Mouse (Mus musculus) embryonic stem cell, embryonic (primary cell): Measurements from ENCODE around the gene Abl2.

Source experiments
- CTCF ChIA-PET, 4 experiments: fragments of 300-600 bp in 2 of 4; fragments of 350-600 bp in 2 of 4; sonication (Branson Sonifier 250); formaldehyde crosslinking; loops; one replicate each; lab custom pipeline; 2022; ENCODE audit warnings: inconsistent platforms in 2 of 4; lab: Charles Lee
- POLR2A ChIA-PET, 4 experiments: fragments of 300-600 bp in 2 of 4; fragments of 350-600 bp in 2 of 4; sonication (Branson Sonifier 250); formaldehyde crosslinking; loops; one replicate each; lab custom pipeline; 2022; ENCODE audit warnings: antibody characterized with exemption in 4 of 4, inconsistent platforms in 1 of 4; lab: Charles Lee

Gene Abl2

GRCm38 (mm10) chr1:156613855-156614530, 55.4 kb downstream of the Abl2 start:
- CTCF ChIA-PET: interaction anchor here in 3 of 4 experiments (0.9 to 1.8 kb wide), 9 partner anchors 9 to 46 kb away, joined by 3 to 4 read pairs (median 3); no protein-coding TSS in a partner anchor
- POLR2A ChIA-PET: interaction anchor here (0.7 to 2.5 kb wide), 15 partner anchors 9 to 62 kb away, joined by 3 to 10 read pairs (median 3); partner anchors contain the start of gene Abl2 (in 2 of the 4)

GRCm38 (mm10) chr1:156614710-156615109, 56.1 kb downstream of the Abl2 start:
- ChIA-PET CTCF (interaction anchor here in 3 of 4 experiments (0.6 to 1.8 kb wide), 8 partner anchors 10 to 62 kb away, joined by 3 to 16 read pairs (median 4); no protein-coding TSS in a partner anchor), POLR2A (interaction anchor here in 3 of 4 experiments (0.9 to 2.5 kb wide), 9 partner anchors 10 to 62 kb away, joined by 3 to 5 read pairs (median 4); partner anchors contain the start of gene Abl2 (in 2 of the 3))

DNA sequence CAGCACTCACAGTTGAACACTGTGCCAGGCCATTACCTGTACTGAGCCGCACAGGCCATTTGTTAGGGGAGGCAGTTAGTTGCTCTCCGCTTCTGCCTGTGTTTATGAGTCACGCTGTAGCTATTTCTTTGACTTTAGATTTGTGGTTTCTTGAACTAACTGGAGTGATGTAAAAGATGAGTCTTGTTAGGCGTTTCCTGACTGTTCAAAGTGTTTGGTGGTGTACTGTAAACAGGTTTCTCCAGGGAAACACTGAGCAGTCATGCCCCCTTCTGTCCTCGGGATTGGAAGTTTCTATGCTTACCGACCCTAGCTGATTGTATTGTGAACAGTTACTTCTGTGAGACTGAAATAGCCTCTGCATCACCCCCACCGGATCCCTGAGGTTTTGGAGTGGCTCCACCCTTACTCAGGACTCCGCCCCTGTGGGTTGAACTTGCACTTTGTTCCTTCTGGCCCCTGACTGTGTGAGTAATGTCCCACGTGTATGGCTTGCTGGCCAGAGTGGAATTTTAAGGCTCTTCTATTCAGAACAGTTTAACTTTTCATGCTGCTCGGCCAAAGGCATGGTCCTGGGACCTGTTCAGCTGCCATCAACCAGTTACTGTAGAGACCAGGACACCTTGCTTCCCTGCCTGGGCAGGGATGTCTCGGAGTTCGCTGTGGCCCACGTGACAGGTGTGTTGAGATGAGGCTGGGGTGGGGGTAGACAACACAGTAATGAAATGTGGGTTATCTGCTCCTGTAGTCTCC, 57.0 kb downstream of the Abl2 start:
- CTCF ChIA-PET: interaction anchor here in 2 of 4 experiments (0.6 to 1.8 kb wide), 5 partner anchors 11 to 61 kb away, joined by 3 to 16 read pairs (median 4); no protein-coding TSS in a partner anchor
- POLR2A ChIA-PET: interaction anchor here (0.6 to 2.8 kb wide), 11 partner anchors 10 to 142 kb away, joined by 3 to 8 read pairs (median 3); partner anchors contain the start of gene Abl2 (in 2 of the 4)

DNA sequence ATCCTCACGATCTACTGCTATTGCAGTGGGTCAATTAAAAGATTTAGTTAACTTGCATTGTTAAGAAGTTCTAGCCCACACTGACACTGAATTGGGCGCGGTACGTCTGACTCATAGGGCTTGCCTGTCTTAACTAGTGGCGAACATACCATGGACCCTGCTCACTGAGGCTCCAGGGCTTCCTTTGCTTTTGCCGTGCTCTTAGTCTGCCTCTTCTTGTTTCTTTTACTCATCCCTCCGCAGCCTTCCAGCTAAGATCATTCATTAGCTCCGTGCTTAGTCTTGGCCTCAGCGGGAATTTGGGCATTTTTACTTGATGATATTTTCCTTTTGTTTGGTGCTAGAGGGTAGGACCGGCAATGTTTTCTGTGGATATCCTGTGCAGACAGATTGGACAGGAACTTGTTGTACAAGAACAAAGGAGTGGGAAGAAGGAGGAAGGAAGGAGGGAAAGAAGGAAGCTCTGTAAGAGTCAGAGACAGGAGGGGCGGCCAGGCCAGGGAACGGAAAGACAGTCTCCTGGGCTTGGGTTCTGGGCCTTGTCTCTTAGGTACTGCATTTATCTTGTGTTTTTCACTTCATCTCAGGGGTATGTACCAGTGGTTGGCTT, 58.5 kb downstream of the Abl2 start:
- ChIA-PET POLR2A (interaction anchor here in 2 of 4 experiments (1.0 to 2.8 kb wide), 9 partner anchors 11 to 50 kb away, joined by 3 to 8 read pairs (median 4); no protein-coding TSS in a partner anchor), CTCF (interaction anchor here in 1 of 4 experiments (1.3 kb wide), 1 partner anchor 14 kb away, joined by 5 read pairs; no protein-coding TSS in a partner anchor)

DNA sequence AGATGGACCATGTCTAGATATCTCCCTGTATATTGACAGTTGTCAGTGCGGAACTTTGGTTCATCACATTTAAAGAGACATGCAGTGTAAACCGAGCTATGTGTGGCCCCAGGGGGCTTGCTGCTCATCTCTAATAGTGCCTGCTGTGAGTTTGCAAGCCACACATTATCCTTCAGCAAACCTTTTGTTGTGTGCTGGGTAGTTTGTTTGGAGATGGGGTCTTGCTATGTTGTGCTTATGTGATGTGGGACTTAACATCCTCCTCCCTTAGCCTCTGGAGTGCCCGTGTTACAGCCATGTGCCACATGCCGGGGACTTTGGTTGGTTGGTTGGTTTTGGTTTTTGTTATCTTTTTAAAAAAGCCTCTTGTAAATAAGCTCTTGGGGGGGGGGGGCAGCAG, 59.2 kb downstream of the Abl2 start:
- ChIA-PET CTCF (interaction anchor here in 2 of 4 experiments (0.7 to 1.3 kb wide), 2 partner anchors 13 to 37 kb away, joined by 5 read pairs; no protein-coding TSS in a partner anchor), POLR2A (interaction anchor here in 2 of 4 experiments (1.0 to 2.8 kb wide), 8 partner anchors 11 to 49 kb away, joined by 3 to 8 read pairs (median 4); no protein-coding TSS in a partner anchor)

DNA sequence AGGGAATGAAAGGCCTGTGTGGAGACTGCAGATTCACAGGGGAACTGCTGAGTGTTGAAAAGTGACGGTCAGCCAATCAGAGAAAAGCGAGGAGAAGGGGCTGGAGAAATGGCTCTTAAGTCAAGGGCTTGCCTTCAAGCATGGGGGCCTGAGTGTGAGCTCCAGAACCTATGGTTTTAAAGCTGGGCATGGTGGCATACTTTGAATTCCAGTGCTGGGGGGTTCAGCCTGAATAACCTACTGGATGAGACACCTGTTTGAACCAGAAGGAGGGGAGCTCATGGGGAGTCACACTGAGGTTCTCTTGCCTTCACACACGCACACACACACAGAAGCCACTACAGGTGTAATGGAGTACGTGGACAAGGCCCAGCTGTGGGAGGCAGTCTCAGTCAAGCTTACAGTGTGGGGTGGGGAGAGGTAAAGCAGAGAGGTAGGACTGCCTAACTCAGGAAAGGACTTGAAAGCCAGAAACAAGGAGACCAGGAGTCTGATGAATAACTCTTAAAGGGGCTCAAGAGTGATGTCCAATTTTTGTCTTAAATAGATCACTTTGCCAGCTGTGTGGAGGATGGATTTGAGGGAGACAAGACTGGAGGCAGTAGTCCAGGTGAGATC, 61.8 kb downstream of the Abl2 start:
- CTCF ChIA-PET: interaction anchor here in 3 of 4 experiments (0.6 to 2.3 kb wide), 3 partner anchors 10 to 39 kb away, joined by 3 to 10 read pairs (median 3); no protein-coding TSS in a partner anchor
- POLR2A ChIA-PET: interaction anchor here in 2 of 4 experiments (0.6 to 2.8 kb wide), 8 partner anchors 11 to 1825 kb away, joined by 3 to 12 read pairs (median 4); no protein-coding TSS in a partner anchor

DNA sequence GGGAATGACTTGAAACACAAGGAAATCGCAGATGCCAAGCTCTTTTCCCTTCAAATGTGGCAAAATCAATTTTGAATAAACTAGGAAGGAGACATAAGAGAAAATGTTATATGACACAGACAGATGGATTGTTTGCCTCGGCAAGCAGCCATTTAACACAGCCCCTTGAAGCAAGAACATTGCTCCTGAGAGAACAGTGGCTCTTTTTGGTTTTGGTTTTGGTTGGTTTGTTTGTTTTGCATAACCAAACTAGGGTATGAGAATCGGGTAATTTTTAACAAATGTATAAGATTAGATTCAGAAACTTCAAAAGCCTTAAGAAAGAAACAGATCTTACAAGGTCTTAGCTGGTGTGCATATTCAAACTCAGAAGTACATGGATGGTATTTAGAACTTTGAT, 62.4 kb downstream of the Abl2 start:
- POLR2A ChIA-PET: interaction anchor here in 2 of 4 experiments (0.6 to 2.8 kb wide), 9 partner anchors 10 to 377 kb away, joined by 3 to 12 read pairs (median 4); no protein-coding TSS in a partner anchor

GRCm38 (mm10) chr1:156624231-156624630, 65.6 kb downstream of the Abl2 start:
- POLR2A ChIA-PET: interaction anchor here in 3 of 4 experiments (0.6 to 2.1 kb wide), 3 partner anchors 10 to 676 kb away, joined by 3 to 5 read pairs (median 4); no protein-coding TSS in a partner anchor

More for the DNA sequence above, 62.4 kb downstream of the Abl2 start:
- CTCF ChIA-PET: interaction anchor here in 2 of 4 experiments (1.5 to 2.3 kb wide), 3 partner anchors 9 to 10 kb away, joined by 3 to 10 read pairs (median 5); no protein-coding TSS in a partner anchor

DNA sequence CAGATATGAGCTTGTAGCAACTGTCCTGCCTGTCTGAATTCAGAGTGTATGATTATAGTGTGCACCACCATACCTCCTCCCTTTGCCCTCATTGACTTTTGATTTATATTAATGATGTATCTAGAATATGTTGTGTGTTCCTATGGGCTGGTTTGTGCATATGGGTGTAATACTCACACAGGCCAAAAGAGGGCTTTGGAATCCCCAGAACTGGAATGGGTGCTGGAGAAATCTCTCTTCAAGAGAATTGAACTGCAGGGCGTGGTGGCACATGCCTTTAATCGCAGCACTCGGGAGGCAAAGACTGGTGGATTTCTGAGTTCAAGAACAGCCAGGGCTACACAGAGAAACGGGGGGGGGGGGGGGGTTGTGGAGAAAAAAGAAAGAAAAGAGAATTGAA, 68.1 kb downstream of the Abl2 start:
- POLR2A ChIA-PET: interaction anchor here in 1 of 4 experiments (1.1 to 1.2 kb wide), 3 partner anchors 16 to 44 kb away, joined by 3 read pairs; no protein-coding TSS in a partner anchor
- CTCF ChIA-PET: no interaction called here

More at GRCm38 (mm10) chr1:156624231-156624630, 65.6 kb downstream of the Abl2 start:
- CTCF ChIA-PET: no interaction called here

DNA sequence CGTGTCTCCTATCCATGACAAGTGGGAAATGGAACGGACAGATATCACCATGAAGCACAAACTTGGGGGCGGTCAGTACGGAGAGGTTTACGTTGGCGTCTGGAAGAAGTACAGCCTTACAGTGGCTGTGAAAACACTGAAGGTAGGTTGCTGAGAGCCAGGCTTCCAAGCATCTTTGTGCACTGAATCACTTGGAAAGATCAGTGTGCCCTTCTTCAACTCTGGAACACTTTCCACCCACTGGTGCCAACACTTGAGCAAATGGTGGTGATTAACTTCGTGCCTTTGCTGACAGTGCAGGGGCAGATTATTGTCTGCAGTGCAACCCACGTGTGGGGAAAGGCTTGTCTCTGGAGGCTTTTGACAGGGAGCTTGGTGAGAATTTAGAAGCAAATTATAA, 71.4 kb downstream of the Abl2 start:
- POLR2A ChIA-PET: interaction anchor here in 2 of 4 experiments (0.9 to 2.5 kb wide), 4 partner anchors 9 to 27 kb away, joined by 3 to 12 read pairs (median 4); no protein-coding TSS in a partner anchor
- CTCF ChIA-PET: interaction anchor here in 3 of 4 experiments (0.6 to 2.1 kb wide), 10 partner anchors 10 to 524 kb away, joined by 3 to 10 read pairs (median 4); partner anchors contain the start of gene Tor3a (in 1 of the 3)

- ChIA-PET POLR2A (interaction anchor here in 3 of 4 experiments (0.6 to 2.5 kb wide), 16 partner anchors 9 to 157 kb away, joined by 3 to 12 read pairs (median 4); partner anchors contain the start of genes Abl2 (in 1 of the 3) and Soat1 (in 1 of the 3)), CTCF (interaction anchor here (0.5 to 2.7 kb wide), 53 partner anchors 9 to 525 kb away, joined by 3 to 15 read pairs (median 3); partner anchors contain the start of genes Abl2 (in 3 of the 4), Tor3a (in 2 of the 4) and Fam20b (in 1 of the 4))
Measured at GRCm38 (mm10) chr1:156630965-156631364, 72.4 kb downstream of the Abl2 start.

GRCm38 (mm10) chr1:156633095-156633494, 74.5 kb downstream of the Abl2 start:
- ChIA-PET POLR2A (interaction anchor here in 1 of 4 experiments (1.2 kb wide), 1 partner anchor 19 kb away, joined by 3 read pairs; no protein-coding TSS in a partner anchor), CTCF (interaction anchor here (0.6 to 2.7 kb wide), 15 partner anchors 9 to 443 kb away, joined by 3 to 15 read pairs (median 3); no protein-coding TSS in a partner anchor)

DNA sequence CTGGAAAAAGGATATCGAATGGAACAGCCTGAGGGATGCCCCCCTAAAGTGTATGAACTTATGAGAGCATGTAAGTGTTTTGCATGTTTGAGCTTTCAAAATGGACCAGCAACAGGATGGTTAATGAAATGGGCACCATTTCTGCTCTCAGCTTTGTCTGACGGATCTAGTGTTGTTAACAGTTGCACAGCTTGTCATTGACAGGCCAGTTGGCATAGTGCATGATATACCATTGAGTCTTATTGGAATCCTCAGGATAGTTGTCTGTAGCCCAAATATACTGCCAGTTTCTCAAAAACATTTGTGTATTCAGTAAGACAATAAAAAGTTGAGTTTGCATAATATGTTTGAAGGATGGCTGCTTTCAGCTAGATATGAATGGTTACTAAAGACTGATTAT, 76.6 kb downstream of the Abl2 start:
- POLR2A ChIA-PET: interaction anchor here in 2 of 4 experiments (0.6 to 0.8 kb wide), 3 partner anchors 12 to 1078 kb away, joined by 3 read pairs; no protein-coding TSS in a partner anchor
- CTCF ChIA-PET: interaction anchor here in 3 of 4 experiments (0.6 to 1.7 kb wide), 3 partner anchors 41 to 442 kb away, joined by 3 to 4 read pairs (median 3); no protein-coding TSS in a partner anchor

DNA sequence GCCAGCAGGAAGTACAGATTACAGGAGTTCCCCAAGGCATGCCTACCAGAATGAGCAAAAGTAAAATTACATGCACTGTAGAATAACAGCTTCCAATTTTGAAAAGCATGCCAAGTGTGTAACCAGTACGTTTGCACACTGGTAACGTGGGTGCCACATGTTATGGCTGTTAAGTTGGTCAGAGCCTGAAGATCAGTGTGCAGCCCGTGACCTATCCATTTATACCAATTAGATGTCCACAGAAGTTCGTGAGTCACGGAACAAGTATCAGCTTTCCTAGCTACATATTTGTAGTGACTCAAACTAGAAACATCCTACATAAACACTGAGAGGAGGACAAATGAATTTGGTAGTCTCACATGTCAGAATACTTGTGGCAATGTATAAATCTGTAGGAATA, 80.9 kb downstream of the Abl2 start:
- ChIA-PET CTCF (interaction anchor here in 1 of 4 experiments (1.4 kb wide), 1 partner anchor 9 kb away, joined by 8 read pairs; no protein-coding TSS in a partner anchor), POLR2A (interaction anchor here in 2 of 4 experiments (1.1 to 14.0 kb wide), 4 partner anchors 8 to 27 kb away, joined by 4 to 106 read pairs (median 6); no protein-coding TSS in a partner anchor)

- ChIA-PET CTCF (interaction anchor here in 3 of 4 experiments (0.6 to 1.5 kb wide), 5 partner anchors 9 to 49 kb away, joined by 3 to 8 read pairs (median 4); no protein-coding TSS in a partner anchor), POLR2A (interaction anchor here in 1 of 4 experiments (0.9 to 14.0 kb wide), 3 partner anchors 8 to 17 kb away, joined by 3 to 106 read pairs (median 4); no protein-coding TSS in a partner anchor)
Measured at GRCm38 (mm10) chr1:156640577-156640976, 82.0 kb downstream of the Abl2 start.
